Mouse (Mus musculus) forebrain, embryonic 15.5 days (tissue): ENCODE results near the gene Tcp11l2. TPM values are rescaled to one million over a fixed set of nuclear protein-coding genes. Genes with fewer than 3 reads are reported as not detected.

Experiments used
- ATAC-seq: fragments of 200-750 bp; cut with Nextera tagmentation; replicated peaks from 2 replicates; pipeline ENCODE4 v1.8.0; 2017; ENCODE audit warnings: mild to moderate bottlenecking, moderate TSS enrichment, moderate library complexity
- H3K27ac ChIP-seq: fragments of 300-500 bp; sonication (generic); replicated peaks from 2 replicates; pipeline ENCODE4 v1.5.1; 2015; ENCODE audit warnings: mild to moderate bottlenecking, inconsistent platforms
- H3K27me3 ChIP-seq: fragments of 300-500 bp; sonication (generic); 2 replicates; pipeline ENCODE4 v1.6.1; 2015; ENCODE audit warnings: inconsistent platforms
- H3K36me3 ChIP-seq: fragments of 300-500 bp; sonication (generic); 2 replicates; pipeline ENCODE4 v1.6.1; 2015; ENCODE audit warnings: mild to moderate bottlenecking, inconsistent platforms
- H3K4me1 ChIP-seq: fragments of 300-500 bp; sonication (generic); 2 replicates; pipeline ENCODE4 v1.6.1; 2015; ENCODE audit warnings: inconsistent platforms
- H3K4me2 ChIP-seq: fragments of 300-500 bp; sonication (generic); replicated peaks from 2 replicates; pipeline ENCODE4 v1.6.1; 2015; ENCODE audit warnings: mild to moderate bottlenecking, inconsistent platforms
- H3K4me3 ChIP-seq: fragments of 300-500 bp; sonication (generic); 2 replicates; pipeline ENCODE4 v1.5.1; 2015; ENCODE audit warnings: mild to moderate bottlenecking, inconsistent platforms
- H3K9ac ChIP-seq: fragments of 300-500 bp; sonication (generic); replicated peaks from 2 replicates; pipeline ENCODE4 v1.6.1; 2015; ENCODE audit warnings: mild to moderate bottlenecking, inconsistent platforms
- H3K9me3 ChIP-seq: fragments of 300-500 bp; sonication (generic); 2 replicates; pipeline ENCODE4 v1.6.1; 2016; ENCODE audit warnings: inconsistent platforms
- WGBS: fragments of 180-500 bp; shearing (Covaris S2); methylation state at CpG from one replicate; pipeline ENCODE4 v1.1.7; 2015; ENCODE audit warnings: mixed read lengths; 5-methylcytosine and 5-hydroxymethylcytosine counted together
- polyA plus RNA-seq: library from polyadenylated mRNA; unstranded; fragments of >200 nt; fragmentation: Nextera tagmentation; extraction: Ambion mirVana; gene quantifications from 2 replicates; pipeline ENCODE4 v1.2.1, GENCODE M21; 2015

Tcp11l2 gene
- polyA plus RNA-seq, 1 experiment from 2014 or later: 34.8 TPM

- no peak for ATAC-seq
- Histone ChIP-seq H3K27me3 (no peaks in the 10 kb centered on the region), H3K4me3 (no peak overlapping the region), H3K9me3 (no peaks in the 10 kb centered on the region), H3K9ac (no peak overlapping the region), H3K4me2 (no peak overlapping the region), H3K4me1 (no peaks in the 10 kb centered on the region), H3K36me3 (no peaks in the 10 kb centered on the region; the same call in 1 of the 2 replicates), H3K27ac (no peak overlapping the region)
- 85% methylated on average over 8 of the region's 8 CpGs for WGBS
Measured at GRCm38 (mm10) chr10:84613366-84613765, 36.9 kb downstream of the Tcp11l2 start.

DNA sequence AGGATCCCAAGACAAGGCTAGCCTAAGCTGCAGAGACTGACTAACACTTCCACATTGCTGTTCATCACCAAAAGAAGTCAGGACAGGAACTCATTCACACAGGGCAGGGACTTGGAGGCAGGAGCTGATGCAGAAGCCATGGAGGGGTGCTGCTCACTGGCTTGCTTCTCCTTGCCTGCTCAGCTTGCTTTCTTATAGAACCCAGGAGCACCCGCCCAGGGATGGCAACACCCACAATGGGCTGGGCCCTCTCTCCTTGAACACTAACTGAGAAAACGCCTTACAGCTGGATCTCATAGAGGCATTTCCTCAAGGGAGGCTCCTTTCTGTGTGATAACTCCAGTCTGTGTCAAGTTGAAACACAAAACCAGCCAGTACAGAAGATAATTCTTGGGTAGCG is 38.6 kb downstream of the Tcp11l2 start:
- Histone ChIP-seq H3K27me3 (no peaks in the 10 kb centered on the region), H3K27ac (no peak overlapping the region), H3K4me2 (no peak overlapping the region), H3K36me3 (no peaks in the 10 kb centered on the region; the same call in 1 of the 2 replicates), H3K9ac (no peak overlapping the region), H3K4me3 (no peak overlapping the region), H3K4me1 (no peaks in the 10 kb centered on the region), H3K9me3 (no peaks in the 10 kb centered on the region)
- no peak for ATAC-seq
- WGBS: 85% methylated on average over 3 of the region's 3 CpGs

DNA sequence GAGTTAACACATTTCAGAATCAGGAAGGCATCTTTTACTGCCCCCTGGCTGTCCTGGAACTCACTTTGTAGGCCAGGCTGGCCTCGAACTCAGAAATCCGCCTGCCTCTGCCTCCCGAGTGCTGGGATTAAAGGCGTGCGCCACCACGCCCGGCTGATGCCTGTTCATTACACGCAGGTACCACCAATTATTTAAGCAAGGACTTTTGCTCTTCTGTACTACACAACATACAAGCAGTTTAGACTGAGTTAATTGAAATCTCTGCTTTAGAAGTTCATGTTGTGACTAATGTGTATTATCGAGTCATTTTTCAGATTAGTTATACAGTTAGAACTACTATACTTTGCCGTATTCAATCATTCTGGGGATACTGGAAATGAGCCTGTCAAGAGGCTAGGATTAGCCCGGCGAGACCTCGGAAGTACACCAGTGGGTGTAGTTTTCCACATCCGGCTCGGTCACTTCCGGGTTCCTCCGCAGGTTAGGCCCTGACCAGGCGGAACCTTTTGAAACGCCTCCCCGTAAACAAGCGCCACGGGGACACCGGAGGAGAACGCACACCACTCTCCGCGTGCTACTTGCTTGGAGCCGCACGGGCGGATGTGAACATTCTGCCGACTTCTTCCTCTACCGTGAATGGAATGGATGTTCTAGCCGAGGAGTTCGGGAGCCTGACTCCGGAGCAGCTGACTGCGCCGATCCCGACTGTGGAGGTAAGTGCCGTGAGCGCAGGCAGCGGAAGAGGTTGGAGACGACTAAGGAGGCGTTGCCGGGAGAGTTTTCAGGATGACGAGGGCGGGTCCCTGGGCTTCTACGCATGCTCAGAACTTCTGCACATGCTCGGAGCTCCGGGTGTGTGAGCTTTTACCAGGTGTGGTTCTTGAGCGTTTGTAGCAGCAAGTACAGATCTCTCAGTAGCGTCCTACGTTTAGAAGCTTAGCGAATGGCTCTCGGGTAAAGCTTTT is 45.7 kb downstream of the Tcp11l2 start, which contains the start of gene Polr3b:
Gene Polr3b (plus strand): TSS at position 467 of the 965 bp plus-strand sequence.
- Histone ChIP-seq H3K4me2 (peak within 1 kb of the TSS; percentile 83), H3K27ac (peak within 1 kb of the TSS; percentile 98), H3K4me1 (peaks cover 13% of the 10 kb centered on the region), H3K4me3 (peak within 1 kb of the TSS; percentile 95), H3K9ac (peak within 1 kb of the TSS; percentile 75), H3K36me3 (no peaks in the 10 kb centered on the region), H3K9me3 (no peaks in the 10 kb centered on the region), H3K27me3 (no peaks in the 10 kb centered on the region)
- WGBS: 8% methylated on average over 53 of the region's 53 CpGs
- ATAC-seq: peak; percentile 98

- Histone ChIP-seq H3K4me3 (no peak overlapping the region), H3K36me3 (peaks cover 26% of the 10 kb centered on the region), H3K9ac (no peak overlapping the region), H3K27me3 (no peaks in the 10 kb centered on the region), H3K4me2 (no peak overlapping the region), H3K4me1 (no peaks in the 10 kb centered on the region), H3K27ac (no peak overlapping the region), H3K9me3 (no peaks in the 10 kb centered on the region)
- WGBS: 65% methylated on average over 5 of the region's 5 CpGs
- ATAC-seq: no peak
Measured at GRCm38 (mm10) chr10:84631182-84631581, 54.8 kb downstream of the Tcp11l2 start.

DNA sequence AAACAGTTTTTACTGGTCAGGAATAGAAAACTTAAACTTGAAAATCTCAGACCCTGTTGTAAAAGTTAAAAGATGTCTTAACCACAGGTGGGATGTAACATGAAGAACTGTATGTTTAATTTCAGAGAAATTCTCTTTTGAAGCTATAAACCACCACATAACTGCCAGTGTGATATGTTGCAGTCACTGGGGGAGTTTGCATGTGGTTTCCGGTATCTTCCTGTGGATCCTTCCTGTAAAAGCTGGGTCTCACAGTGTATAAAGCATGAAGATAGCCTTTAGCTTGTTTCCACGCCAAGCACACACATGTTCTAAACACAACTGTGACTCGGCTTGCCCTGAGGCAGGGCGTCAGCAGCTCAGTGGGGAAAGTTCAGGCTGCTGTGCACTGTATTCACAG is 55.6 kb downstream of the Tcp11l2 start:
- Histone ChIP-seq H3K27ac (no peak overlapping the region), H3K36me3 (peaks cover 33% of the 10 kb centered on the region), H3K4me3 (no peak overlapping the region), H3K4me2 (no peak overlapping the region), H3K9ac (no peak overlapping the region), H3K4me1 (no peaks in the 10 kb centered on the region), H3K27me3 (no peaks in the 10 kb centered on the region), H3K9me3 (no peaks in the 10 kb centered on the region)
- no peak for ATAC-seq
- WGBS: 93% methylated on average over 4 of the region's 4 CpGs

DNA sequence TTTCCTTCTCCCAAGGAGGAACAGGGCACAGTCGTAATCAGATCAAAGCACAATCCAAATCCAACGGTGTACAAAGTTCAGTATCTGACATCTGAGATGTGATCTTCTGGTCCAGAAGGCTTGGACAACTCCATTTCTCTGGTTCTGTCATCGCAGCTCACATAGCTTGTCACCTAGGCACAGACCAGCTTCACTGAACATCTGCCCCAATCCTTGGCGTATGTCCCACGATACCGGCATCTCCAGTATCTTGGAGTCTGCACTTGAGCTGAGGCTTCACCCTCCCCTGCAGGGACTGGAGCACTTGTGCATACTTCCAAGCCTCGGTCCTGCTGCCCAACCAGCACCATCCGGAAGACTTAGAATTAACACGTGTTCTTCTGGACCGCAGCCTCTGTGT is 60.2 kb downstream of the Tcp11l2 start:
- Histone ChIP-seq H3K27ac (no peak overlapping the region), H3K27me3 (no peaks in the 10 kb centered on the region), H3K9me3 (no peaks in the 10 kb centered on the region), H3K4me2 (no peak overlapping the region), H3K36me3 (peaks cover 31% of the 10 kb centered on the region), H3K9ac (no peak overlapping the region), H3K4me1 (no peaks in the 10 kb centered on the region), H3K4me3 (no peak overlapping the region)
- 96% methylated on average over 10 of the region's 10 CpGs for WGBS
- no peak for ATAC-seq

DNA sequence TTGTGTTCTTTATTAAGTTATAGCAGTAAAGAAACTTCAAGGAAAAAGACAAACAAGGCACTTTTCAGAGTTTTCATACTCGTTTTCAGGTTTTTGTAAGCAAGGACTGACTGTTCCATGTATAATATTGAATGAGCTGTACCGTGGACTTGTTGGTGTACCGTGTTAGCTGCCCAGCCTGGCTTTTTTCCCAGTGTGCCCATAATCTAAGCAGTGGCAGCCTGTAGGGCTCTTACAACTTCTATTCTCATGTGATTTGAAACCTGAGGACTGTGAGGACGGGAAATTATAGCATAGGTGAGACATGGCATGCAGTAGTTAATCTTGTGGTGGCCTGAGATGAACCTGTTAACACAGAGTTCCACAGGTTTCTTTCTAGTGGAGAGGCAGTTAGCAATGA is 62.0 kb downstream of the Tcp11l2 start:
- H3K4me1 ChIP-seq: no peaks in the 10 kb centered on the region
- H3K4me2 ChIP-seq: no peak overlapping the region
- WGBS: 88% methylated on average over 4 of the region's 4 CpGs
- peaks cover 26% of the 10 kb centered on the region for H3K36me3 ChIP-seq
- no peaks in the 10 kb centered on the region for H3K27me3 ChIP-seq
- no peaks in the 10 kb centered on the region for H3K9me3 ChIP-seq
- no peak overlapping the region for H3K27ac ChIP-seq
- H3K4me3 ChIP-seq: no peak overlapping the region
- no peak for ATAC-seq
- H3K9ac ChIP-seq: no peak overlapping the region

- Histone ChIP-seq H3K4me3 (no peak overlapping the region), H3K4me2 (no peak overlapping the region), H3K9me3 (no peaks in the 10 kb centered on the region), H3K36me3 (peaks cover 25% of the 10 kb centered on the region), H3K4me1 (no peaks in the 10 kb centered on the region), H3K9ac (no peak overlapping the region), H3K27ac (no peak overlapping the region), H3K27me3 (no peaks in the 10 kb centered on the region)
- 78% methylated on average over 4 of the region's 4 CpGs for WGBS
- ATAC-seq: no peak
Measured at GRCm38 (mm10) chr10:84639525-84640287, 63.3 kb downstream of the Tcp11l2 start.

DNA sequence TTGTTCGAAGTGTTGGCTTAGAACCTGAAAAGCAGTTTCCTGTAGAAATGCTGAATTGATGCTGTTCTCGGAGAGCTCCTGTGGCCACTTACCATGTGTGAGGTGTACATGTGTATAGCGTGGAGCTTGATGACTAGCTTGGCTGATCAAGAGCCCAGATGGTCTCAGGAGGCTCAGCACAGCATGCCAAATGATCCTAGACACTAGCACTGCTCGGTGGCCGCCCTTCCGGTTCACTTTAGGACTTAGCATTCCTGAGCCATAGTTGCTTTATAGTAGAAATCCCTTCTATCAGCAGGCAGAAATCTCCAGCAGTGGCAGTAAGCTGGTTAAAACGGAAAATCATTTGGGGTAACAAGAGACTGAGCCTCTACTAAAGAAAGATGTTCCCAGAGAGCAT is 64.4 kb downstream of the Tcp11l2 start:
- Histone ChIP-seq H3K27me3 (no peaks in the 10 kb centered on the region), H3K9me3 (no peaks in the 10 kb centered on the region), H3K4me1 (no peaks in the 10 kb centered on the region), H3K4me2 (no peak overlapping the region), H3K27ac (no peak overlapping the region), H3K36me3 (peaks cover 22% of the 10 kb centered on the region), H3K9ac (no peak overlapping the region), H3K4me3 (no peak overlapping the region)
- ATAC-seq: no peak
- 82% methylated on average over 7 of the region's 7 CpGs for WGBS

GRCm38 (mm10) chr10:84641576-84641975 is 65.2 kb downstream of the Tcp11l2 start:
- no peaks in the 10 kb centered on the region for H3K27me3 ChIP-seq
- H3K9me3 ChIP-seq: no peaks in the 10 kb centered on the region
- no peak for ATAC-seq
- no peak overlapping the region for H3K27ac ChIP-seq
- no peak overlapping the region for H3K4me3 ChIP-seq
- H3K36me3 ChIP-seq: peaks cover 16% of the 10 kb centered on the region
- peaks cover 3% of the 10 kb centered on the region for H3K4me1 ChIP-seq
- WGBS: 74% methylated on average over 2 of the region's 2 CpGs
- H3K9ac ChIP-seq: no peak overlapping the region
- H3K4me2 ChIP-seq: no peak overlapping the region

DNA sequence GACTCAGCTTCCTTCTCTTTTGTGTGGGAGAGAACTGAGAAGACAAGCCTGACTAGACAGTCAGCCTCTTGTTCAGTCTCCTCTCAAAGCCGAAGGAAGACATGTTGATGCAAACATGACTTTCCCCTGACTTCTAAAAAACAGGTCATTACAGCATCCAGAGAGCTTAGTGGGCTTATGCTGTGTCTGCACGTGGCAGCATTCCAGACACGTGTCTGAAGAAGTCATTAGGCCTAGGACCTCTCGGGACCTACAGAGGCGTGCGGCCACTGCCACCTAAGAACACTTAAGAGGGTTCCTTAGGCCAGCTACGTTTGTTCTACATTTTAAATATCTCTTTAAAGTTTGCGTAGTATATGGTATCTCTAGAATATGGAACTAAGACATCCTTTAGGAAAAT is 69.5 kb downstream of the Tcp11l2 start:
- Histone ChIP-seq H3K4me1 (peaks cover 6% of the 10 kb centered on the region), H3K27ac (no peak overlapping the region), H3K27me3 (no peaks in the 10 kb centered on the region), H3K4me3 (no peak overlapping the region), H3K4me2 (no peak overlapping the region), H3K36me3 (peaks cover 6% of the 10 kb centered on the region; the same call in 1 of the 2 replicates), H3K9me3 (no peaks in the 10 kb centered on the region), H3K9ac (no peak overlapping the region)
- ATAC-seq: no peak
- WGBS: 89% methylated on average over 8 of the region's 8 CpGs

GRCm38 (mm10) chr10:84646506-84647102 is 70.2 kb downstream of the Tcp11l2 start:
- H3K9me3 ChIP-seq: no peaks in the 10 kb centered on the region
- no peak overlapping the region for H3K4me3 ChIP-seq
- peaks cover 8% of the 10 kb centered on the region; the same call in 1 of the 2 replicates for H3K36me3 ChIP-seq
- WGBS: 63% methylated on average over 12 of the region's 12 CpGs
- no peak overlapping the region for H3K4me2 ChIP-seq
- no peak overlapping the region for H3K9ac ChIP-seq
- H3K27ac ChIP-seq: no peak overlapping the region
- H3K27me3 ChIP-seq: no peaks in the 10 kb centered on the region
- no peak for ATAC-seq
- peaks cover 6% of the 10 kb centered on the region for H3K4me1 ChIP-seq
